Mouse (Mus musculus) liver, embryonic 14.5 days (tissue): Measurements from ENCODE around the gene Cyb5r4.

Source experiments
- CTCF ChIP-seq: IDR thresholded peaks from 2 replicates; pipeline ENCODE4 v1.5.1; 2016; ENCODE audit warnings: antibody characterized with exemption, low read depth, control low read depth
- EP300 ChIP-seq: IDR thresholded peaks from 2 replicates; pipeline ENCODE4 v1.6.1; 2016; ENCODE audit warnings: antibody characterized with exemption, low read depth

DNA sequence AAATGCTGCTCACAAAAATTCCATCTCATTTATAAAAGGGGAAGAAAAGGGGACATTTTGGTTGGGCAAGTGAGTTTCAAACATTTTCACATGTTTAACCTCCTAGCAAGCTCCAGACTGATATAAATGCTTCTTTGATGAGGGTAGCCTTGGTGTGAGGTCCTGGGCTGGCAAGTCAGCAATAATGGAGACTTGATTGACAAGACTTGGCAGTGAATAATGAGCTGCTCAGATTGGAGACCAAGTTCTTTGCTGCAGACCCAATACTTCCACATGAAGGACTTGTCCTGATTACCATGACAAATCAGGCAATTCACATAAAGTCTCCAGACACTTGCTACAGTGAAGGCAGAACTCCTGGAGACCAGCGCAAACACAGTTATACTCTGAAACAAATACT lies 12.9 kb upstream of the Cyb5r4 start:
- no peak for TF ChIP-seq CTCF
- TF ChIP-seq EP300, result no peak
